Mouse (Mus musculus) kidney, adult 2 months (tissue): ENCODE data around the gene Olfr70.

ENCODE experiments used
- CTCF ChIP-seq: fragments of 200-500 bp; conservative IDR thresholded peaks from 2 replicates; pipeline ENCODE4 v1.5.1; 2011; ENCODE audit warnings: low read depth, mild to moderate bottlenecking, control low read depth, low read length, moderate library complexity, mixed read lengths; ENCODE audit not compliant: insufficient read depth, insufficient read length
- POLR2A ChIP-seq: fragments of 200-500 bp; IDR thresholded peaks from one replicate; pipeline ENCODE4 v1.6.1; 2011; ENCODE audit warnings: low read depth, low read length, control low read depth

- TF ChIP-seq POLR2A (no peak), CTCF (no peak)
These were observed 47.9 kb downstream of the Olfr70 start for GRCm38 (mm10) chr4:43652726-43653125.
